In the genomic region with DNA sequence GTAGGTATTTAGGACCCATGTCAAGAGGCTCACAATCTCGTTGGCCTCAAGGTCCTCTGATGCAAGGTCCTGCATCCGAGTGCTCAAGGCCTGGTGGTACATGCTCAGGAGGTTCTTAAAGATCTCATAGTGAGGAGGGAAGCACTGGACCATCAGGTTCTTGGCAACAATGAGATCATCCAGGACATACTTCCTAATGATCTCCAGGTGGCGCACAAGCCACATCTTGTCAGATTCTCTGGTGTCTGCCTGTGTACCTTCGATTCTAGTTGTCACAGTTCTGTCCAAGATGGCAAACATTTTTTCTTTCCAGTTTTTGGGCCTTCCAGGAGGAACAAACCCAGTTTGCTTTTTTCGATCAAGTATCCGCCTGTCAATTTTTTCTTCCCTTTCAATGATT, we compare ENCODE assay signal across 8 mouse cellular contexts. TPM values are rescaled to one million over a fixed set of nuclear protein-coding genes. Genes with fewer than 3 reads are reported as not detected.
A peak's percentile ranks its signal among the peaks of the same experiment; 100 is the strongest.
DNase-seq lines count a peak whose midpoint lies in the region; ATAC-seq and TF ChIP-seq lines count a peak whose summit lies in the region.

No protein-coding gene starts in this region.

- TF ChIP-seq CTCF in Patski (IDR thresholded peaks at IDR 0.05), result peak; percentile 61
- peak; percentile 77 for TF ChIP-seq CTCF in intestine, postnatal 0 days (IDR thresholded peaks at IDR 0.05; ENCODE audit: low read depth)

- H3K9ac ChIP-seq in intestine, postnatal 0 days (ENCODE audit: low read depth, low read length), result no peak overlapping the region

- DNase-seq in adrenal gland, postnatal 10 days, result peak; percentile 14
- DNase-seq in adrenal gland, postnatal 4 days (ENCODE audit: low spot score in 2 of 2), result no peak
- peak; percentile 11 to 31 for DNase-seq in kidney, postnatal 4 days
- no peak for DNase-seq in kidney, adult 18-20 months
- no peak for DNase-seq in Patski (ENCODE audit: low read depth, low spot score)
- DNase-seq in ovary, adult 18-20 months (ENCODE audit: low spot score), result no peak
- no peak for DNase-seq in heart, postnatal 25 days (ENCODE audit: low spot score)

- no peak overlapping the region for H3K4me3 ChIP-seq in intestine, postnatal 0 days (ENCODE audit: low read depth, low read length)

- CTCF ChIA-PET in Patski (lab: Charles Lee), result no interaction called here

- H3K36me3 ChIP-seq in intestine, postnatal 0 days (ENCODE audit: control insufficient read depth, insufficient read depth), result peaks cover 67% of the 10 kb centered on the region

- no peaks in the 10 kb centered on the region for H3K4me1 ChIP-seq in intestine, postnatal 0 days (replicated peaks; ENCODE audit: control insufficient read depth, insufficient read depth, low read length)

- H3K27me3 ChIP-seq in Patski, result no peaks in the 10 kb centered on the region
- no peaks in the 10 kb centered on the region for H3K27me3 ChIP-seq in intestine, postnatal 0 days (replicated peaks; ENCODE audit: control insufficient read depth, insufficient read depth, low read length)

- no peak overlapping the region for H3K4me2 ChIP-seq in intestine, postnatal 0 days (replicated peaks; ENCODE audit: low read depth)

- no peak overlapping the region for H3K27ac ChIP-seq in intestine, postnatal 0 days (ENCODE audit: low read depth, low read length)

- no peaks in the 10 kb centered on the region for H3K9me3 ChIP-seq in intestine, postnatal 0 days (ENCODE audit: control insufficient read depth)

- intact Hi-C loops in heart, postnatal 25 days (cut with DNase I), result loop anchor here (1.0 kb wide), 1 partner anchor 109 kb away; no protein-coding TSS in a partner anchor

- in situ Hi-C loops in Patski (cut with MboI; ENCODE audit: low pct_unique_long_range_greater_than_20kb), result loop anchor here (5.0 kb wide), 1 partner anchor 100 kb away; the partner anchor contains the start of gene Ahrr

- POLR2A ChIA-PET in Patski (lab: Charles Lee), result no interaction called here

- ATAC-seq in Patski, result no peak
- ATAC-seq in intestine, postnatal 0 days, result peak; percentile 45; the same call in 1 of the 2 replicates

- WGBS in intestine, postnatal 0 days, result 85% methylated on average over 6 of the region's 6 CpGs

RNA-seq across cellular contexts. Expression of gene Exoc3, which starts 15.9 kb away (rescaled TPM):
- total RNA-seq in adrenal gland, postnatal 10 days (2021), result 10 to 100 TPM; 47.3 to 53.5 TPM
- total RNA-seq in adrenal gland, postnatal 4 days (2021), result 10 to 100 TPM; 57.6 to 62.6 TPM
- 36.6 TPM for polyA plus RNA-seq in Patski (2021)
- polyA plus RNA-seq in intestine, postnatal 0 days (2015; fragmentation: Nextera tagmentation; extraction: Ambion mirVana), result 41.8 and 42.8 TPM in 2 replicates
- 10 to 100 TPM; 50.7 to 50.8 TPM for total RNA-seq in heart, postnatal 25 days (2021)

Comparison
In these comparisons a context has a peak if more than half of its experiments do, and no peak if none do; other contexts are left out.
1. DNase-seq: peak in adrenal gland, postnatal 10 days (single experiment) and kidney, postnatal 4 days (2 of 2); none in adrenal gland, postnatal 4 days (0 of 2), kidney, adult 18-20 months (single experiment), Patski (single experiment), ovary, adult 18-20 months (single experiment) and heart, postnatal 25 days (single experiment).